Mouse (Mus musculus): ENCODE data around the gene Dgkh. TPM values are rescaled to one million over a fixed set of nuclear protein-coding genes. Genes with fewer than 3 reads are reported as not detected.

Dgkh gene
- polyA plus RNA-seq, 1 experiment from 2014 or later = 1.8 TPM

DNA sequence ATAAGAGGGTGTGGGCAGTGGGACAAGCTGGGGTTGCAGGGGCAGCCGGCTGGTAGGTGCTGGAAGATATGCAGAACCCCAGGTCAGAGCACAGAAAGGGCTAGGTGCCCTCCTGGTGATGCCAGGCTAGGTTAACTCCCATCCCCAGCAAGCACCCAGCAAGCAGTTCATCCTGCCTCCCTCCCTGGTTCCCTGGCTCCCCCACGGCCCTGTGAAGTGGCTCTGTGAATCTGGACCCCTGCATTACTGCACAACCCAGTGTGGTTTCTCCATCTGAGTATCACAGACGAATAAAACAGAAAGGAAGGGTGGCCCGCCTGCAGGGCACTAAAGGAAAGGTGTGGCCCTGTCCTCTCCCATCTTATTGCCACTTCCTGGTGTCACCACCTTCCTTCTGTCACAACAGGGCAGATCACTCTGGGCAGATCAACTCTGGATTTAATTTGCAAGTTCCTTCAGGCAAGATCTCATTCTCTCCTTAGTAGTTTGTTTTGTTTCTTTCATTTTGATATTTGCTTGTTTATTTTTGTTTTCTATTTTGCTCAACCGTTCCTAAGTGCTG lies 40.6 kb downstream of the Dgkh start:
- 71% methylated on average over 5 of the region's 5 CpGs for WGBS
- no peaks in the 10 kb centered on the region for H3K4me1 ChIP-seq (ENCODE audit: control insufficient read depth, insufficient read depth, low read length)
- H3K9ac ChIP-seq (ENCODE audit: low read length) = no peak overlapping the region
- no peak overlapping the region for H3K4me2 ChIP-seq
- no peak for ATAC-seq (ENCODE audit: low FRiP score)
- no peak overlapping the region for H3K4me3 ChIP-seq (ENCODE audit: low read depth, low read length)
- DNase-seq (ENCODE audit: low spot score, missing footprints) = no peak
- no peaks in the 10 kb centered on the region for H3K27me3 ChIP-seq (ENCODE audit: control insufficient read depth, insufficient read depth, low read length)
- no peaks in the 10 kb centered on the region for H3K36me3 ChIP-seq (ENCODE audit: control insufficient read depth, insufficient read depth, low read length)
- no peaks in the 10 kb centered on the region for H3K9me3 ChIP-seq (ENCODE audit: control insufficient read depth, low read length)
- H3K27ac ChIP-seq (ENCODE audit: low read depth, low read length) = no peak overlapping the region

DNA sequence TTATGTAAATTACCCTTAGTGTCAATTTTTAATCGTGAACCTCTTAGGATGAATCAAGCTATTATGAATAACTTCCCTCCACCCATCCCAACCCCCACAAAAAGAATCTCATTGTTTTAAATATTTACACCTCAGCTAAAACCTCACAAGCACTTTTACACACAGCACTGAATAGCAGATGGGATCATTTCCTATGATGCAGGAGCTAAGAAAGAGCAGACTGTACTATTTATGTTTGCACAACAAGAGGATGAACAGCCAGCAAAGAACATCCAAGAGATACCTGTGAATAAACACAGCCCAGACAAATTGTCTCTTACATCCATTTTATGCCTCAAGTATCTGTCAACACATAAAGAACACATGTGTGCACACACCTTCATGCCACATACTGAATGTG lies 41.7 kb downstream of the Dgkh start:
- no peaks in the 10 kb centered on the region for H3K36me3 ChIP-seq (ENCODE audit: control insufficient read depth, insufficient read depth, low read length)
- H3K27me3 ChIP-seq (ENCODE audit: control insufficient read depth, insufficient read depth, low read length) = no peaks in the 10 kb centered on the region
- no peak overlapping the region for H3K4me3 ChIP-seq (ENCODE audit: low read depth, low read length)
- no peak overlapping the region for H3K9ac ChIP-seq (ENCODE audit: low read length)
- no peak overlapping the region for H3K4me2 ChIP-seq
- H3K27ac ChIP-seq (ENCODE audit: low read depth, low read length) = no peak overlapping the region
- H3K9me3 ChIP-seq (ENCODE audit: control insufficient read depth, low read length) = no peaks in the 10 kb centered on the region
- ATAC-seq (ENCODE audit: low FRiP score) (no peak), DNase-seq (ENCODE audit: low spot score, missing footprints) (no peak)
- WGBS = 85% methylated on average over 1 of the region's 1 CpGs
- no peaks in the 10 kb centered on the region for H3K4me1 ChIP-seq (ENCODE audit: control insufficient read depth, insufficient read depth, low read length)

DNA sequence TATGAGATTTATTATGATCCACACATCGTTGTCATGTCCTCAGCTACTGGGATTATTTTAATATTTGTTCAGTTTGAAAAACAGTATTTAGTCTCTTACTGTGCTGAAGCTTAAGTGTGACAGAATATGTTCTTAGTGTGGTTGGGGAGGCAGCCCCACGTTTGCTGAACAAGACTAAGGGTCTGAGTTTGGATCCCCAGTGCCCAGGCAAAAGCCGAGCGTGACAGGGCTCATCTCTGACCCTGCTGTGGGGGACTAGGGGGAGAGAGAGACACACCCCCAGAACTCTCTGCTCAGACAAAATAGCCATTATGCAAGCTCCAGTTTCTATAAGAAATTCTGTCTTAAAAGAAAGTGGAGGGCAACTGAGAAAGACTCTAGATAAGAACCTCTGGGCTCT lies 42.2 kb downstream of the Dgkh start:
- H3K4me3 ChIP-seq (ENCODE audit: low read depth, low read length) = no peak overlapping the region
- H3K4me1 ChIP-seq (ENCODE audit: control insufficient read depth, insufficient read depth, low read length) = no peaks in the 10 kb centered on the region
- no peaks in the 10 kb centered on the region for H3K27me3 ChIP-seq (ENCODE audit: control insufficient read depth, insufficient read depth, low read length)
- H3K27ac ChIP-seq (ENCODE audit: low read depth, low read length) = no peak overlapping the region
- 76% methylated on average over 4 of the region's 4 CpGs for WGBS
- H3K4me2 ChIP-seq = no peak overlapping the region
- no peak overlapping the region for H3K9ac ChIP-seq (ENCODE audit: low read length)
- H3K9me3 ChIP-seq (ENCODE audit: control insufficient read depth, low read length) = no peaks in the 10 kb centered on the region
- ATAC-seq (ENCODE audit: low FRiP score) (no peak), DNase-seq (ENCODE audit: low spot score, missing footprints) (no peak)
- H3K36me3 ChIP-seq (ENCODE audit: control insufficient read depth, insufficient read depth, low read length) = no peaks in the 10 kb centered on the region

DNA sequence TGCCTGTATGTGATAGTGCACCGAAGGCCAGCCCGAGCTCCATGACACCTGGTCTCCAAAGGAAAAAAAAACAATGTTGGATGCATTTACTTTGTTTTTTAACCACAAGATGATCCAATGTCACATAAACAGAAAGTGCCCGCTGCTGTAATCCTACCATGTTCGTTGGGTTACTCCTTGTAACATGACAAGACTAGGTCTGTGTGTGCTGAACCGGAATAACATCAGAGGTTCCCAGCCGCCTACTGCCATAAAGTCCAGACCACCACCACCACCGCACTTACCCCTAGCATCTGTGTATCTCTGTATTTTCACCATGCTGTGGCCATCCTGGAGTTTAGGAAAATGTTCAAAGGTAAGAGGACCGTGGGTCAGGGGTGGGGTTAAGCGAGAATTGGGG lies 42.6 kb downstream of the Dgkh start:
- H3K36me3 ChIP-seq (ENCODE audit: control insufficient read depth, insufficient read depth, low read length) = no peaks in the 10 kb centered on the region
- no peaks in the 10 kb centered on the region for H3K4me1 ChIP-seq (ENCODE audit: control insufficient read depth, insufficient read depth, low read length)
- no peak overlapping the region for H3K27ac ChIP-seq (ENCODE audit: low read depth, low read length)
- no peak overlapping the region for H3K4me3 ChIP-seq (ENCODE audit: low read depth, low read length)
- H3K27me3 ChIP-seq (ENCODE audit: control insufficient read depth, insufficient read depth, low read length) = no peaks in the 10 kb centered on the region
- DNase-seq (ENCODE audit: low spot score, missing footprints) = no peak
- no peak overlapping the region for H3K9ac ChIP-seq (ENCODE audit: low read length)
- H3K4me2 ChIP-seq = no peak overlapping the region
- no peaks in the 10 kb centered on the region for H3K9me3 ChIP-seq (ENCODE audit: control insufficient read depth, low read length)
- no peak for ATAC-seq (ENCODE audit: low FRiP score)
- WGBS = 94% methylated on average over 9 of the region's 9 CpGs

DNA sequence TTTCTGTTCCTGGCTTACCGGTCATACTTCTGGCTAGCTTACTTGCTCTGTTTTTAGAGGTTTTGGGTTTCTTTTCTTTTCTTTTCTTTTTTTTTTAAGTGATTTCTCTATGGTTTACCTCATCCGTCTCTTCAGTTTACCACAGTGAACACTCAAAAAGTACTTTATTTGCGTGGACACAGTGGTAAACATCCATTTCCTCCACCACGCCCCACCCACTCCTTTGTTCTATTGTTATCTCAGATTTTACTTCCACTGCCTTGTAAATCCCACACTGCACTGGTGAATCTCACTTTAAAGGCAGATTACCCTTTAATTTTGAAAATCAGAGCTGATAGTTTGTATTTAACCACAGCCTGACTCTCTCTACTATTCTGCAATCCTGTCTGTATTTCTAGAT lies 44.9 kb downstream of the Dgkh start:
- 75% methylated on average over 4 of the region's 4 CpGs for WGBS
- ATAC-seq (ENCODE audit: low FRiP score) (no peak), DNase-seq (ENCODE audit: low spot score, missing footprints) (no peak)
- Histone ChIP-seq H3K27me3 (ENCODE audit: control insufficient read depth, insufficient read depth, low read length) (no peaks in the 10 kb centered on the region), H3K27ac (ENCODE audit: low read depth, low read length) (no peak overlapping the region), H3K4me2 (no peak overlapping the region), H3K4me3 (ENCODE audit: low read depth, low read length) (no peak overlapping the region), H3K36me3 (ENCODE audit: control insufficient read depth, insufficient read depth, low read length) (no peaks in the 10 kb centered on the region), H3K4me1 (ENCODE audit: control insufficient read depth, insufficient read depth, low read length) (no peaks in the 10 kb centered on the region), H3K9ac (ENCODE audit: low read length) (no peak overlapping the region), H3K9me3 (ENCODE audit: control insufficient read depth, low read length) (no peaks in the 10 kb centered on the region)

DNA sequence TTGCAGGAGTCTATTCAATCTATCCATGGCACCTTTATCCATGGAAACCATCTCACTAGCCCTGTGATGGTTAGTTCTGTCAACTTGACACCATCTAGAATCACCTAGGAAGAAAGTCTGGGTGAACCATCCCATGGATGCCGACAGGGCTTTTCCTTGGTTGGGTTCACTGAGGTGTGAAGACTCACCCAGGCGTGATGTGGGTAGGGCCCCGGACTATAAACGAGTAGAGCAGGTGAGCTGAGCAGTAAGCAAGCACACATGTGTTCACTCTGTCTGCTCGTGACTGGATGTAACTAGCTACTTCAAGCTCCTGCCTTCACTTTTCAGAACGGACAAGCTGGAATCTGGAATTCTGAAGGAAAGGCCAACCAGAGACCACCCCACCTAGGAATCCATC lies 45.9 kb downstream of the Dgkh start:
- H3K9me3 ChIP-seq (ENCODE audit: control insufficient read depth, low read length) = no peaks in the 10 kb centered on the region
- H3K4me3 ChIP-seq (ENCODE audit: low read depth, low read length) = no peak overlapping the region
- DNase-seq (ENCODE audit: low spot score, missing footprints) (no peak), ATAC-seq (ENCODE audit: low FRiP score) (no peak)
- H3K27ac ChIP-seq (ENCODE audit: low read depth, low read length) = no peak overlapping the region
- no peaks in the 10 kb centered on the region for H3K36me3 ChIP-seq (ENCODE audit: control insufficient read depth, insufficient read depth, low read length)
- no peak overlapping the region for H3K4me2 ChIP-seq
- WGBS = 87% methylated on average over 6 of the region's 6 CpGs
- no peaks in the 10 kb centered on the region for H3K4me1 ChIP-seq (ENCODE audit: control insufficient read depth, insufficient read depth, low read length)
- no peaks in the 10 kb centered on the region for H3K27me3 ChIP-seq (ENCODE audit: control insufficient read depth, insufficient read depth, low read length)
- H3K9ac ChIP-seq (ENCODE audit: low read length) = no peak overlapping the region

DNA sequence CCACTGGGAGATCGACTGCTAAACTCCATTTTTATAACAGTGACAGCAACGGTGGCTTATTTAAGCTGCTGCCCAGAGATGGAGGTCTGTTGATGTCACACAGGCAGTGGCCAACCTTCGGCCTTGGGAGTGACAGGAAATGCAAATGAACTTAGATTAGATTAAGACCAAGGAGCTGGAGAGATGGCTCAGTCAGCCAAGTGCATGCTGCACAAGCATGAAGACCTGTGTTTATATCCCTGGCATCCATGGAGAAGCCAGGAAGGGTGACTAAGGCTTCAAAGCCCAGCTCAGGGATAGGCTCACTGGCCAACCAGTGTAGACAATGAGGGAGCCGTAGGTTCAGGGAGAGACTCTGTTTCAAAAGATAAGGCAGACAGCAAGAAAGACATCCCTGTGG lies 48.4 kb downstream of the Dgkh start:
- no peak overlapping the region for H3K27ac ChIP-seq (ENCODE audit: low read depth, low read length)

DNA sequence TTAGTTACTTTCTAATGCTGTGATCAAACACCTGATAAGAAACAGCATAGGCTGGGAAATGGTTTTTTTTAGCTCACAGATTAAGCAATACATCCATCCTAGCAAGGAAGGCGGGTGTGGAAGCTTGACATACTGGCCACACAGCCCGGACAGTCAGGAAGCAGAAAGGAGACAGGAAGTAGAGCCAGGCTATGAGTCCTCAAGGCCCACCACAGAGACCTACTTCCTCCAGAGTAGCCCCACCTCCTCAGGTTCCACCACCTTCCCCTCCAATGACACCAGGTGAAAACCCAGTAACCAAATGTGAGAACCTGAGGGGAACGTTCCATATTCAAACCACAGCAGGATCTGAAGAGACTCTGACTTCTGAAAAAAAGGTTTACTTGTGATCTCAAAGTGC lies 53.6 kb downstream of the Dgkh start:
- Histone ChIP-seq H3K4me1 (ENCODE audit: control insufficient read depth, insufficient read depth, low read length) (no peaks in the 10 kb centered on the region), H3K27ac (ENCODE audit: low read depth, low read length) (no peak overlapping the region), H3K27me3 (ENCODE audit: control insufficient read depth, insufficient read depth, low read length) (no peaks in the 10 kb centered on the region), H3K9me3 (ENCODE audit: control insufficient read depth, low read length) (no peaks in the 10 kb centered on the region), H3K4me3 (ENCODE audit: low read depth, low read length) (no peak overlapping the region), H3K9ac (ENCODE audit: low read length) (no peak overlapping the region), H3K4me2 (no peak overlapping the region), H3K36me3 (ENCODE audit: control insufficient read depth, insufficient read depth, low read length) (no peaks in the 10 kb centered on the region)
- ATAC-seq (ENCODE audit: low FRiP score) (no peak), DNase-seq (ENCODE audit: low spot score, missing footprints) (no peak)
- 83% methylated on average over 3 of the region's 3 CpGs for WGBS

More for the DNA sequence above, 48.4 kb downstream of the Dgkh start:
- H3K4me3 ChIP-seq (ENCODE audit: low read depth, low read length) = no peak overlapping the region
- no peak overlapping the region for H3K4me2 ChIP-seq
- no peaks in the 10 kb centered on the region for H3K4me1 ChIP-seq (ENCODE audit: control insufficient read depth, insufficient read depth, low read length)
- DNase-seq (ENCODE audit: low spot score, missing footprints) (no peak), ATAC-seq (ENCODE audit: low FRiP score) (no peak)
- H3K9me3 ChIP-seq (ENCODE audit: control insufficient read depth, low read length) = no peaks in the 10 kb centered on the region
- no peaks in the 10 kb centered on the region for H3K27me3 ChIP-seq (ENCODE audit: control insufficient read depth, insufficient read depth, low read length)
- no peak overlapping the region for H3K9ac ChIP-seq (ENCODE audit: low read length)
- no peaks in the 10 kb centered on the region for H3K36me3 ChIP-seq (ENCODE audit: control insufficient read depth, insufficient read depth, low read length)
- WGBS = 80% methylated on average over 4 of the region's 4 CpGs

DNA sequence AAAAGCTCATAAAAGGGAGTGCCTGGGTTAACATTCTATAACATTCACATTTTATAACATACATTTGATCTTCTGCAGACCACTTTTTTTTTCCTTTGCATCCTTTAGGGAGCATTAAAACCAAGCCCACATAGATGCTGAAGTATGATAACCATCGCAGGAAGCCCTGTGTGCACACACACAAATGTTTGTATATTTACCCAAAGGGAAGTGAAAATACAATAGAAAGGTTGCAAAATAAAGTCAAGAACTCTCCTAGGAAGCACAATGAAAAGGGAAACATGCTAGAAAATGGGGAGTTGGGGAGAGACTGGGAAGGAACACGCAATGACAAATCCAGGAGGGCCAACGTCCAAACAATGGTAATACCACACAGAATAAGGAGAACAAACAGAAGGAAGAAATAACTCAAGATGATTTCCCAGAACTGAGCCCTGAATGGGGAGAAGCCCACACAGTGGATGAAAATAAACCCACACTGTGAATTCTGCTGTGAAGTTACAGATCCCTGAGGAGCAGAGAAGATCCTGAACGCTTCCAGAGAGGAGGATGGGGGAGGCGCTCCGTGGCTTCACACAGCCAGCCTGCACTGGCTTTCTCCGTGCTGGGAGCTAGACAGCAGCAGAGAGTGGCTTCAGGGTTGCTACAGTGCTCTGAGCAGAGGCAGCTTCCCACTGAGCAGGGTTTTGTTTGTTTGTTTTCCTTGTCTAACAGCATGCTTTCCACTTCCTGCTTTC lies 54.6 kb downstream of the Dgkh start:
- DNase-seq (ENCODE audit: low spot score, missing footprints) (no peak), ATAC-seq (ENCODE audit: low FRiP score) (no peak)
- H3K36me3 ChIP-seq (ENCODE audit: control insufficient read depth, insufficient read depth, low read length) = no peaks in the 10 kb centered on the region
- H3K27ac ChIP-seq (ENCODE audit: low read depth, low read length) = no peak overlapping the region
- no peaks in the 10 kb centered on the region for H3K4me1 ChIP-seq (ENCODE audit: control insufficient read depth, insufficient read depth, low read length)
- H3K27me3 ChIP-seq (ENCODE audit: control insufficient read depth, insufficient read depth, low read length) = no peaks in the 10 kb centered on the region
- no peaks in the 10 kb centered on the region for H3K9me3 ChIP-seq (ENCODE audit: control insufficient read depth, low read length)
- H3K9ac ChIP-seq (ENCODE audit: low read length) = no peak overlapping the region
- no peak overlapping the region for H3K4me2 ChIP-seq
- H3K4me3 ChIP-seq (ENCODE audit: low read depth, low read length) = no peak overlapping the region
- whole genome bisulfite sequencing = 37% methylated on average over 7 of the region's 7 CpGs
